19 mouse cellular contexts compared by ENCODE assay signal in the genomic region with DNA sequence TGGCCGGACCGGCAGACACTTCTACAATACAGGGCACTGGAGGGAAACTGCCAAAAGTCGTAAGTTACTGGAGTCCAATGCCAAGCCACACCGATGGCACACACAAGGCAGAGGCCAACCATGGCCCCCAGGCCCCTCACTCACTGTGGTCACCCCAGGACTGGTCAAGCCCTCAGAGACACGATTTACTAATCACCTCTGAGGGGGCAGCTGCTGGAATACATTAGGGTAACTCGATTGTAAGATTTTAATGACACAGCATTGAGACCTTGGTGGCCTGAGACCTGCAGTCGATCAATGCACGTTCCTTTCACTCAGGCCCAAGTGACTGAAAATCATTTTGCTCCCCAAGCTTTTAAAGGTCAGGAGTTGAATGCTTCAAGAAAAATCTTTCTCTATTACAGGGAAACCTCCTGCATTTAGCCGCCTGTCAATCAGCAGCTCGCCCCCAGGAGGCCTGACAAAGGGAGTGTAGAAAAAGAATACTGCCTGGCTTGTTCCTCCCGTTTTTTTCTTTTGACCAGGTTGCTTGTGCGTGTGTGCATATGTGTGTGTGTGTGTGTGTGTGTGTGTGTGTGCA.
DNase-seq lines count a peak whose midpoint lies in the region; ATAC-seq and TF ChIP-seq lines count a peak whose summit lies in the region.
"Had no signal": no experiment of that assay in that cellular context is flagged by ENCODE, and none has a peak within 500 bp of the region (broad histone marks: within the 10 kb centered on the region; RNA-seq: fewer than 3 reads in every experiment).

No protein-coding gene starts in this region.

- H3K9ac ChIP-seq in forebrain, embryonic 11.5 days (ENCODE audit: low read length) = no peak overlapping the region
- H3K9ac ChIP-seq in forebrain, embryonic 16.5 days (replicated peaks; ENCODE audit: low read depth, low read length) = no peak overlapping the region
- H3K9ac ChIP-seq in hindbrain, embryonic 15.5 days = no peak overlapping the region
- no peak overlapping the region for H3K9ac ChIP-seq in midbrain, postnatal 0 days (replicated peaks; ENCODE audit: low read length, poor library complexity, severe bottlenecking)
- H3K9ac ChIP-seq: heart, embryonic 13.5 days had no signal

- 21% methylated on average over 12 of the region's 12 CpGs for whole genome bisulfite sequencing in forebrain, embryonic 11.5 days
- 18% methylated on average over 12 of the region's 12 CpGs for WGBS in forebrain, embryonic 16.5 days
- 28% methylated on average over 12 of the region's 12 CpGs for WGBS in hindbrain, embryonic 15.5 days
- WGBS in midbrain, postnatal 0 days = 34% methylated on average over 12 of the region's 12 CpGs

- no peaks in the 10 kb centered on the region for H3K36me3 ChIP-seq in forebrain, embryonic 11.5 days (ENCODE audit: control insufficient read depth, insufficient read depth, low read length)
- no peaks in the 10 kb centered on the region for H3K36me3 ChIP-seq in forebrain, embryonic 16.5 days (ENCODE audit: control insufficient read depth, insufficient read depth)
- no peaks in the 10 kb centered on the region for H3K36me3 ChIP-seq in hindbrain, embryonic 15.5 days
- H3K36me3 ChIP-seq in midbrain, postnatal 0 days (ENCODE audit: insufficient read depth, low read length) = no peaks in the 10 kb centered on the region
- H3K36me3 ChIP-seq: heart, embryonic 13.5 days had no signal

- H3K4me2 ChIP-seq in forebrain, embryonic 11.5 days (ENCODE audit: low read depth, low read length, severe bottlenecking) = no peak overlapping the region
- no peak overlapping the region for H3K4me2 ChIP-seq in forebrain, embryonic 16.5 days (ENCODE audit: low read length)
- no peak overlapping the region for H3K4me2 ChIP-seq in hindbrain, embryonic 15.5 days
- no peak overlapping the region for H3K4me2 ChIP-seq in midbrain, postnatal 0 days (ENCODE audit: low read depth, low read length, poor library complexity, severe bottlenecking)
- H3K4me2 ChIP-seq: heart, embryonic 13.5 days had no signal

- H3K27ac ChIP-seq in forebrain, embryonic 11.5 days (ENCODE audit: low read depth, low read length) = peak overlapping the region; percentile 13; the same call in 1 of the 2 replicates
- no peak overlapping the region for H3K27ac ChIP-seq in forebrain, embryonic 16.5 days (ENCODE audit: low read length)
- peak overlapping the region; percentile 25; the same call in 1 of the 2 replicates for H3K27ac ChIP-seq in hindbrain, embryonic 15.5 days (replicated peaks)
- H3K27ac ChIP-seq in midbrain, postnatal 0 days (ENCODE audit: low read depth, low read length) = no peak overlapping the region
- H3K27ac ChIP-seq: gastrocnemius, adult 2 months; heart, embryonic 13.5 days; left cerebral cortex, adult 2 months had no signal

- 0 out of 2 replicates have a peak, but pooled peaks have one; percentile 39 for ATAC-seq in forebrain, embryonic 11.5 days (replicated peaks; ENCODE audit: low FRiP score)
- ATAC-seq in forebrain, embryonic 16.5 days = no peak
- ATAC-seq in hindbrain, embryonic 15.5 days (ENCODE audit: low FRiP score, low read depth) = no peak
- ATAC-seq in midbrain, postnatal 0 days (ENCODE audit: low FRiP score) = no peak
- ATAC-seq: intestine, embryonic 16.5 days had no signal

- no peak for DNase-seq in forebrain, embryonic 11.5 days (ENCODE audit: low spot score)
- DNase-seq in embryo, embryonic 11 days = peak; percentile 63
- no peak for DNase-seq in midbrain, postnatal 0 days (ENCODE audit: low spot score)
- no peak for DNase-seq in kidney, postnatal 25 days
- DNase-seq in lung, postnatal 10 days = no peak
- DNase-seq: adrenal gland, adult 2 months; cerebellum, adult 11 months; cerebellum, postnatal 14 days; gastrocnemius, adult 2 months; lung, postnatal 14 days; right cerebral cortex, postnatal 14 days; thymus, postnatal 14 days had no signal

- peaks cover 24% of the 10 kb centered on the region for H3K4me1 ChIP-seq in forebrain, embryonic 11.5 days (replicated peaks; ENCODE audit: control insufficient read depth, insufficient read depth, low read length)
- peaks cover 41% of the 10 kb centered on the region for H3K4me1 ChIP-seq in forebrain, embryonic 16.5 days (replicated peaks; ENCODE audit: control insufficient read depth, insufficient read depth, low read length)
- H3K4me1 ChIP-seq in hindbrain, embryonic 15.5 days (replicated peaks) = peaks cover 36% of the 10 kb centered on the region
- peaks cover 7% of the 10 kb centered on the region; the same call in 1 of the 2 replicates for H3K4me1 ChIP-seq in midbrain, postnatal 0 days (ENCODE audit: insufficient read depth, low read length)
- H3K4me1 ChIP-seq: megakaryocyte, embryonic 14.5 days had no signal

- peak; percentile 33 for TF ChIP-seq CTCF in midbrain, postnatal 0 days (IDR thresholded peaks at IDR 0.05)

- H3K4me3 ChIP-seq in forebrain, embryonic 11.5 days (ENCODE audit: low read depth, low read length) = no peak overlapping the region
- no peak overlapping the region for H3K4me3 ChIP-seq in forebrain, embryonic 16.5 days (replicated peaks; ENCODE audit: low read length)
- no peak overlapping the region for H3K4me3 ChIP-seq in hindbrain, embryonic 15.5 days
- H3K4me3 ChIP-seq in midbrain, postnatal 0 days (ENCODE audit: low read depth, low read length) = no peak overlapping the region
- H3K4me3 ChIP-seq: gastrocnemius, adult 2 months; heart, embryonic 13.5 days; left cerebral cortex, adult 2 months had no signal

- H3K9me3 ChIP-seq in forebrain, embryonic 11.5 days (ENCODE audit: control insufficient read depth, low read length) = no peaks in the 10 kb centered on the region
- no peaks in the 10 kb centered on the region for H3K9me3 ChIP-seq in forebrain, embryonic 16.5 days (ENCODE audit: control insufficient read depth, low read length)
- no peaks in the 10 kb centered on the region for H3K9me3 ChIP-seq in hindbrain, embryonic 15.5 days
- H3K9me3 ChIP-seq in midbrain, postnatal 0 days (ENCODE audit: low read length) = no peaks in the 10 kb centered on the region
- H3K9me3 ChIP-seq: heart, embryonic 13.5 days; megakaryocyte, embryonic 14.5 days had no signal

- no peaks in the 10 kb centered on the region for H3K27me3 ChIP-seq in forebrain, embryonic 11.5 days (ENCODE audit: control insufficient read depth, insufficient read depth, low read length)
- no peaks in the 10 kb centered on the region for H3K27me3 ChIP-seq in forebrain, embryonic 16.5 days (replicated peaks; ENCODE audit: control insufficient read depth, insufficient read depth, low read length)
- H3K27me3 ChIP-seq in hindbrain, embryonic 15.5 days = 0 out of 2 replicates have a peak, but pooled peaks cover 2% of the 10 kb centered on the region
- H3K27me3 ChIP-seq in midbrain, postnatal 0 days (ENCODE audit: insufficient read depth, low read length) = no peaks in the 10 kb centered on the region
- H3K27me3 ChIP-seq: CH12.LX had no signal

Comparison
In these comparisons a context has a peak if more than half of its experiments do, and no peak if none do; other contexts are left out.
1. H3K27ac ChIP-seq: peak in forebrain, embryonic 11.5 days (single experiment) and hindbrain, embryonic 15.5 days (single experiment); none in forebrain, embryonic 16.5 days (single experiment) and midbrain, postnatal 0 days (single experiment).